Mouse (Mus musculus): ENCODE results near the gene Cdc6. TPM values are rescaled to one million over a fixed set of nuclear protein-coding genes. Genes with fewer than 3 reads are reported as not detected.

Gene Cdc6
- total RNA-seq, 2 experiments from 2014 or later, result 0.89 to 1.5 TPM

Other genes with a start within 250 kb of the Cdc6 start
- gene Gsdma, start 243.4 kb upstream of the Cdc6 start, total RNA-seq (2021), result not detected
- 100 to 1,000 TPM; 124 to 128 TPM for gene Psmd3, start 225.2 kb upstream of the Cdc6 start, total RNA-seq (2021)
- gene Csf3, start 206.5 kb upstream of the Cdc6 start, total RNA-seq (2021), result not detected
- 10 to 100 TPM; 46.9 to 52.0 TPM for gene Med24, start 178.4 kb upstream of the Cdc6 start, total RNA-seq (2021)
- 10 to 100 TPM; 69.2 to 91.7 TPM for gene Thra, start 167.2 kb upstream of the Cdc6 start, total RNA-seq (2021)
- 100 to 1,000 TPM; 116 to 171 TPM for gene Nr1d1, start 132.5 kb upstream of the Cdc6 start, total RNA-seq (2021)
- 100 to 1,000 TPM in 1 of 2 experiments, 10 to 100 TPM in 1; 94.2 to 106 TPM for gene Msl1, start 112.3 kb upstream of the Cdc6 start, total RNA-seq (2021)
- gene Casc3, start 102.9 kb upstream of the Cdc6 start, total RNA-seq (2021), result 10 to 100 TPM; 29.6 to 34.3 TPM
- under 1 TPM; 0.46 to 0.69 TPM for gene Rapgefl1, start 71.0 kb upstream of the Cdc6 start, total RNA-seq (2021)
- gene Wipf2, start 44.2 kb upstream of the Cdc6 start, total RNA-seq (2021), result 10 to 100 TPM; 19.8 to 21.1 TPM
- 10 to 100 TPM; 20.0 to 24.5 TPM for gene Rara, start 20.0 kb downstream of the Cdc6 start, total RNA-seq (2021)
- not detected for gene Gjd3, start 75.2 kb downstream of the Cdc6 start, total RNA-seq (2021)
- 10 to 100 TPM; 15.4 to 20.5 TPM for gene Top2a, start 116.4 kb downstream of the Cdc6 start, total RNA-seq (2021)
- 10 to 100 TPM; 82.3 to 97.6 TPM for gene Igfbp4, start 133.4 kb downstream of the Cdc6 start, total RNA-seq (2021)
- gene Tns4, start 181.5 kb downstream of the Cdc6 start, total RNA-seq (2021), result under 1 TPM; 0.13 to 0.20 TPM
- gene Ccr7, start 247.3 kb downstream of the Cdc6 start, total RNA-seq (2021), result under 1 TPM in 1 of 2 experiments, not detected in 1; 0.20 TPM

Measured in adrenal gland, postnatal 36 days (tissue).